Mouse (Mus musculus): ENCODE measurements around the gene Eras. TPM values are rescaled to one million over a fixed set of nuclear protein-coding genes. Genes with fewer than 3 reads are reported as not detected.
A peak's percentile ranks its signal among the peaks of the same experiment; 100 is the strongest.

The Eras gene
- total RNA-seq, 1 experiment, result 60.8 TPM

DNA sequence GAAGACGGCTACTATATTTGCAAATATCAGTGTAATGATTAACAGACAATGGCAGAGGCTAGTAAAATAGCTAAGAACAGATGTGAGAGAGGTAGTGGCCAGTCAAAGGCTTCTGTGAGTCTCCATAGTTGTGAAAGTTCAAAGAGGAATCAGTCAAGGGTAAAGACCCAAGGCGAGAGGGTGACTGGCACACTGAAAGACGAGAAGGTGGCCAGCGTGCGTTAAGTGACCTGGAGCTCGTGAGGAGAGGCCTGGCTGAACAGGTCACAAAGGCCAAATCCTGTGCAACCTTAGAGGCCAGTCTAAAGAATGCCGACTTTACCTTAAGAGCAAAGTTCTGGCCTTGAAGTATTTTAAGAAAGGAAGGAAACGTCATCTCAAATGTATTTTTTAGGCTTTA is 17.2 kb upstream of the Eras start:
- no peak for DNase-seq (ENCODE audit: low read depth, low spot score)
- TF ChIP-seq CHD2 (IDR thresholded peaks at IDR 0.05; ENCODE audit: low read depth, low read length), result no peak
- TF ChIP-seq HCFC1 (IDR thresholded peaks at IDR 0.05; ENCODE audit: borderline replicate concordance, insufficient read depth, low read length), result no peak
- TF ChIP-seq MAFK (IDR thresholded peaks at IDR 0.05; ENCODE audit: insufficient read depth, low read depth, low read length), result no peak
- TF ChIP-seq ZNF384 (IDR thresholded peaks at IDR 0.05; ENCODE audit: low read depth, low read length), result no peak
- no peak for TF ChIP-seq ZC3H11A (IDR thresholded peaks at IDR 0.05; ENCODE audit: borderline replicate concordance, low read depth, low read length)
- no peak overlapping the region for H3K4me3 ChIP-seq (ENCODE audit: insufficient read depth in 1 of 2, low read depth in 1 of 2, low read length in 2 of 2, poor library complexity in 1 of 2, severe bottlenecking in 1 of 2)

GRCm38 (mm10) chrX:7937667-7938066 is 9.3 kb upstream of the Eras start:
- no peak for DNase-seq (ENCODE audit: low read depth, low spot score)
- H3K27ac ChIP-seq (ENCODE audit: insufficient read depth, low read depth, low read length, poor library complexity, severe bottlenecking), result 0 out of 2 replicates have a peak overlapping the region, but pooled peaks have one; percentile 19
- H3K4me1 ChIP-seq (ENCODE audit: control insufficient read depth in 2 of 2, insufficient read depth in 2 of 2, low read length in 2 of 2, poor library complexity in 1 of 2), result peaks cover 0 to 4% of the 10 kb centered on the region in 2 experiments; a peak in 1 of 4 replicates
- no peak overlapping the region for H3K4me3 ChIP-seq (ENCODE audit: insufficient read depth in 1 of 2, low read depth in 1 of 2, low read length in 2 of 2, poor library complexity in 1 of 2, severe bottlenecking in 1 of 2)
- no peaks in the 10 kb centered on the region for H3K9me3 ChIP-seq (ENCODE audit: control insufficient read depth, insufficient read depth, low read depth, low read length)
- TF ChIP-seq ZNF384 (IDR thresholded peaks at IDR 0.05; ENCODE audit: low read depth, low read length) (no peak), MAFK (IDR thresholded peaks at IDR 0.05; ENCODE audit: insufficient read depth, low read depth, low read length) (no peak), HCFC1 (IDR thresholded peaks at IDR 0.05; ENCODE audit: borderline replicate concordance, insufficient read depth, low read length) (no peak), CHD2 (IDR thresholded peaks at IDR 0.05; ENCODE audit: low read depth, low read length) (no peak), ZC3H11A (IDR thresholded peaks at IDR 0.05; ENCODE audit: borderline replicate concordance, low read depth, low read length) (no peak)
- in situ Hi-C loops (cut with MboI; ENCODE audit: low sequenced_read_pairs in 2 of 2, unreplicated experiment in 2 of 2), result no loop called here
- H3K36me3 ChIP-seq (ENCODE audit: control insufficient read depth, insufficient read depth, low read length, poor library complexity, severe bottlenecking), result peaks cover 34% of the 10 kb centered on the region
- H3K9ac ChIP-seq (ENCODE audit: insufficient read depth, low read depth, low read length, poor library complexity, severe bottlenecking), result no peak overlapping the region

More for the DNA sequence above, 17.2 kb upstream of the Eras start:
- H3K9me3 ChIP-seq (ENCODE audit: control insufficient read depth, insufficient read depth, low read depth, low read length), result no peaks in the 10 kb centered on the region
- H3K4me1 ChIP-seq (ENCODE audit: control insufficient read depth in 2 of 2, insufficient read depth in 2 of 2, low read length in 2 of 2, poor library complexity in 1 of 2), result peaks cover 0 to 2% of the 10 kb centered on the region in 2 experiments; a peak in 1 of 4 replicates
- in situ Hi-C loops (cut with MboI; ENCODE audit: low sequenced_read_pairs in 2 of 2, unreplicated experiment in 2 of 2), result no loop called here
- peaks cover 19% of the 10 kb centered on the region for H3K36me3 ChIP-seq (ENCODE audit: control insufficient read depth, insufficient read depth, low read length, poor library complexity, severe bottlenecking)
- H3K9ac ChIP-seq (ENCODE audit: insufficient read depth, low read depth, low read length, poor library complexity, severe bottlenecking), result no peak overlapping the region
- no peak overlapping the region for H3K27ac ChIP-seq (ENCODE audit: insufficient read depth, low read depth, low read length, poor library complexity, severe bottlenecking)

DNA sequence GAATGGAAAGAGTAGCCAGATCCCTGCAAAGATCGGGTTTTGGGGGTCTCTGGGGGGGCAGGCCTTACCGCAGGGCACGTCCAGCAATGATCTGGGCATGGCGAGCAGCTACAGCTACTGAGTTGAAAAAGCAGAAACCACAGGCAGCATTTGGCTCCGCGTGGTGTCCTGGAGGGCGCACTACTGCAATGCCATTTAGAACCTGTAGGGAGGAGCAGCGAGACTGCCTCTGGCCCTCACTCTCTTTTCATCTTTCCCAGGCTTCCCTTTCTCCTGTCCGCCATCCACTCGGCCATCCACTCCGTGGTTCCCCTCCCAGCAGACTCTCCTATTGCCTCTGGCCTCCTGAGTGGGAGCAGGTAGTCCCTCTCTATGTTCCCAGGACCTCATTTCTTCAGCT is 8.5 kb upstream of the Eras start:
- peak overlapping the region in 1 of 2 experiments; percentile 15; a peak in 1 of 4 replicates for H3K4me3 ChIP-seq (ENCODE audit: insufficient read depth in 1 of 2, low read depth in 1 of 2, low read length in 2 of 2, poor library complexity in 1 of 2, severe bottlenecking in 1 of 2)
- H3K36me3 ChIP-seq (ENCODE audit: control insufficient read depth, insufficient read depth, low read length, poor library complexity, severe bottlenecking), result peaks cover 34% of the 10 kb centered on the region
- TF ChIP-seq ZNF384 (IDR thresholded peaks at IDR 0.05; ENCODE audit: low read depth, low read length) (no peak), ZC3H11A (IDR thresholded peaks at IDR 0.05; ENCODE audit: borderline replicate concordance, low read depth, low read length) (peak; percentile 20; the same call in 1 of the 2 replicates)
- peak overlapping the region; percentile 30; the same call in 1 of the 2 replicates for H3K9ac ChIP-seq (ENCODE audit: insufficient read depth, low read depth, low read length, poor library complexity, severe bottlenecking)
- in situ Hi-C loops (cut with MboI; ENCODE audit: low sequenced_read_pairs in 2 of 2, unreplicated experiment in 2 of 2), result no loop called here
- peaks cover 0 to 4% of the 10 kb centered on the region in 2 experiments; a peak in 1 of 4 replicates for H3K4me1 ChIP-seq (ENCODE audit: control insufficient read depth in 2 of 2, insufficient read depth in 2 of 2, low read length in 2 of 2, poor library complexity in 1 of 2)
- H3K27ac ChIP-seq (ENCODE audit: insufficient read depth, low read depth, low read length, poor library complexity, severe bottlenecking), result no peak overlapping the region
- H3K9me3 ChIP-seq (ENCODE audit: control insufficient read depth, insufficient read depth, low read depth, low read length), result no peaks in the 10 kb centered on the region
- DNase-seq (ENCODE audit: low read depth, low spot score), result no peak

DNA sequence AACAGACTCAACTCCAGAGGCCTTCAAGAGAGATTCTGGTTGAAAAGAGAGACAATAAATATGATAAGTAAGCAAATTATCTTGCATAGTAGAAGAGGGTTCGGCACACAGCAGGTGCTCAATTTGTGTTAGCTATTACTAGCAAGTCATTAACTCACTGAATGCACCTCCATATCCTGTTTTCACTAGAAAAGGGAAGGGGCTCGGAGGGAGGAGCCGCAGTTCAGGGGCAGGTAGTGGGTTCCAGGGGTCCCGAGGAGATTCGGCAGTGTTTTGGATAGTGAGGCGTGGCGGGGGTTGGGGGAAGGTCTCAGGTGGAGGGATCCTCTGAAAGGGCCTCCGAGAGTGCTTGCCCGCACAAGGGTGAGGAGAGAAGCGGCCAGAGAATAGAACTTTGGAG is 1.3 kb downstream of the Eras start:
- DNase-seq (ENCODE audit: low read depth, low spot score), result no peak
- Histone ChIP-seq H3K4me3 (ENCODE audit: insufficient read depth in 1 of 2, low read depth in 1 of 2, low read length in 2 of 2, poor library complexity in 1 of 2, severe bottlenecking in 1 of 2) (peak overlapping the region; percentile 67 to 84), H3K36me3 (ENCODE audit: control insufficient read depth, insufficient read depth, low read length, poor library complexity, severe bottlenecking) (peaks cover 30% of the 10 kb centered on the region), H3K9me3 (ENCODE audit: control insufficient read depth, insufficient read depth, low read depth, low read length) (no peaks in the 10 kb centered on the region), H3K9ac (ENCODE audit: insufficient read depth, low read depth, low read length, poor library complexity, severe bottlenecking) (peak overlapping the region; percentile 79; the same call in 1 of the 2 replicates), H3K27ac (ENCODE audit: insufficient read depth, low read depth, low read length, poor library complexity, severe bottlenecking) (peak overlapping the region; percentile 90), H3K4me1 (ENCODE audit: control insufficient read depth in 2 of 2, insufficient read depth in 2 of 2, low read length in 2 of 2, poor library complexity in 1 of 2) (peaks cover 0 to 15% of the 10 kb centered on the region in 2 experiments; a peak in 2 of 4 replicates)
- no peak for TF ChIP-seq HCFC1 (IDR thresholded peaks at IDR 0.05; ENCODE audit: borderline replicate concordance, insufficient read depth, low read length)
- TF ChIP-seq ZC3H11A (IDR thresholded peaks at IDR 0.05; ENCODE audit: borderline replicate concordance, low read depth, low read length), result no peak
- TF ChIP-seq MAFK (IDR thresholded peaks at IDR 0.05; ENCODE audit: insufficient read depth, low read depth, low read length), result no peak
- TF ChIP-seq ZNF384 (IDR thresholded peaks at IDR 0.05; ENCODE audit: low read depth, low read length), result no peak
- TF ChIP-seq CHD2 (IDR thresholded peaks at IDR 0.05; ENCODE audit: low read depth, low read length), result no peak
- in situ Hi-C loops (cut with MboI; ENCODE audit: low sequenced_read_pairs in 2 of 2, unreplicated experiment in 2 of 2), result loop anchor here in 1 of 2 experiments (10.0 kb wide), 1 partner anchor 88 kb away; the partner anchor contains the start of gene Glod5
